Mouse (Mus musculus): ENCODE data around the gene Zfp72.
A peak's percentile ranks its signal among the peaks of the same experiment; 100 is the strongest.

Gene Zfp72

DNA sequence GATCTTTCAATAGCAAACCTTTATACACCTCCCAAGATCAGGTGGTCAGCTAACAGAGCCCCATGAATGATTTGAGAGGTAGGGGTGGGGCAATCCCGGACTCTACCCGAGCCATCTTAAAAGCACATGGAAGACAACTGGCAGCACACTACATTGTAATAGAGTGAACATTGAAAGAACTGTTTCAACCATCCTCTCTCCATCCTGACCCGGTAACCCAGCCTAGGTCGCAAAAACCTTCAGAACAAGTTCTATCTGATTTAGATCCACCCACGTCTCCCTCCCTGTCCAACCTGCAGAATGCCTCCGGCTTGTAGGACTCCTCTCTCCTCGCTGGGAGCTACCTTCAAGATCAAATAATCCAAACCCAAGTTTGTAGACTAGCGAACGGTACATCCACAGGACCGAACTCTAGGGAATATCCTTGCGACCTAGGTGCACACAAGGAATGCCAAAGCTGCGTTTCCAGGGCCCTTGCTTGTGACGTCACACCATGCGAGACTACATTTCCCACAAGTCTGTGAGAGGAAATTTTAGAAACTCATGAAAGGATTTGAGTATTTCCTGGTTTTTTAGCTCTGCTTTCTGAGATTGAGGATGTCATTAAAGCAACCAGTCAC is at the start of gene Zfp72:
Gene Zfp72, minus strand, starts transcription at position 466 of the 620 bp plus-strand sequence.
- DNase-seq (ENCODE audit: extremely low read depth, insufficient read length, low spot score): peak; percentile 64

DNA sequence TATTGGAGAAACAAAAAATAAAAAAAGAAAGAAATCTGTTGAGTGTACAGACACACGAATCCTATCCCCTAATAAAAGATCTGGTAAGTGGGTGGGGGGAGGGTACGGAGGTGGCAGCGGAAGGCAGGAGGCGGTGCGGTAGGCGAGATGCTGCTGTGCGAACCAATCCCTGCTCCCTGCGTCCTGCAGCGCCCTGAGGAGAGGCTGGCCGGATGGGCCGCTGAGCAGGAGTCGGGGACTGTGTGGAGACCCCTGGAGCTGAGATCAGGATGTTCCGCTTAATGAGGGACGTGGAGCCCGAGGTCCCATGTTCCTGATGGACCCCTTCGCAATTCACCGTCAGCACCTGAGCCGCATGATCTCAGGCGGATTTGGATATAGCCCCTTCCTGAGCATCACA is 49.3 kb upstream of the Zfp72 start:
- DNase-seq (ENCODE audit: extremely low read depth, insufficient read length, low spot score): peak; percentile 2

DNA sequence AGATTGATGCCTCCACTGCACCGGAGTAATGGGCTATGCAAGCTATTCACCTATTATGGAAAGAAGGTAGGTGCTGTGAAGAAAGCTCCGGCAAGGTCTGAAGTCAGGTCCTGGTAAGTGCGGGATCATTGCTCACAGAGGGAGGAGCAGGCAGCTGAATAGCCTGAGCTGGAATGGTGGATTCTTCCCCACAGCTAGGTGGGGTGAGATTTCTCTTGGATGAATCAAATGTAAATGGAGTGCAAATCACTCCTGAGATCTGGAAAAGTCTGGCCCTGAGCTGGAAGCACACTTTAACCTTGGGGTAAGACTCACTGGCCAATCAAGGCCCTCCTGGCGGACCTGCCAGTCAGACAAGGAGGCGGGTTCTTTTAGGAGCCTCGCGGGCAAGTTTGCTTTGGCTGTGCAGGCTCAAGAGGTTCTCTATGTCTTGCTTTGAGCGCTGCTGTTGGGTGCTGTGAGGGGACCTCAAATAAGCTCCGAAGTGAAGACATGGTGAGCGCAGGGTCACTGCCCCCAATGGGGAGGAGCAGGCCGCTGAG is 8.7 kb upstream of the Zfp72 start, which contains the start of gene Ftl1-ps1:
Gene Ftl1-ps1, plus strand, starts transcription at position 397 of the 542 bp plus-strand sequence.
- DNase-seq (ENCODE audit: extremely low read depth, insufficient read length, low spot score): peak; percentile 26

DNA sequence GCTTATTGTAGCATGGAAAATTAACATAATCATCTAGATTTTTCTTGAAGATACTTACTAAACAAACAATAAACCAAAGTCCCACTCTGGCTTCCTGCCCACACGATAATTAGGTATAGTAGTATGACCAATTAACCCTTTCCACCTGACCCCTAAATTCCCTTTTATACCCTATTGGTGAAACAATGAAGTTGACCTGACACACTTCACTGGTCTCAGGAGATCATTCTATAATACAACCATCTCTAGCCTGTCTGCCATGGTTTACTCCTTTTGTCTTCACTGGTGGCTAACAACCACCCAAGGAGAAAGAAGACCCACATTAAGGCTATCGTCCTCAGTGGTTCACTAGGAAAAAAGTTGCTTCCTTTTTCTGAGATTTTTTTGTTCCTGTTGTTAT is 520 bp upstream of the Zfp72 start:
- no peak for DNase-seq (ENCODE audit: extremely low read depth, insufficient read length, low spot score)

DNA sequence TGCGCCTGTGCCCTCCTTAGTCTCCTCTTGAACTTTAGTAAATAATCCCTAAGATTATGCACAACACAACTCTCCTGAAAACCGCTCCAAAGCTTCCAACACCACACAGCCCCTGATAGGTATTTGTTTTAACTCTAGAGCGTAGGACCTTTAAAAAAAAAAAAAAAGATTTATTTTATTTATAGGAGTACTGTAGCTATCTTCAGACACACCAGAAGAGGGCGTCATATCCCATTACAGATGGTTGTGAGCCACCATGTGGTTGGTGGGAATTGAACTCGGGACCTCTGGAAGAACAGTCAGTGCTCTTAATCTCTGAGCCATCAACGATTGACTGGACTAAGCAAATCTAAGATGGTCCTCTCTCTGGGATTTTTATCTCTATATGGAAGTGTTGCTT is 906 bp downstream of the Zfp72 start:
- no peak for DNase-seq (ENCODE audit: extremely low read depth, insufficient read length, low spot score)

DNA sequence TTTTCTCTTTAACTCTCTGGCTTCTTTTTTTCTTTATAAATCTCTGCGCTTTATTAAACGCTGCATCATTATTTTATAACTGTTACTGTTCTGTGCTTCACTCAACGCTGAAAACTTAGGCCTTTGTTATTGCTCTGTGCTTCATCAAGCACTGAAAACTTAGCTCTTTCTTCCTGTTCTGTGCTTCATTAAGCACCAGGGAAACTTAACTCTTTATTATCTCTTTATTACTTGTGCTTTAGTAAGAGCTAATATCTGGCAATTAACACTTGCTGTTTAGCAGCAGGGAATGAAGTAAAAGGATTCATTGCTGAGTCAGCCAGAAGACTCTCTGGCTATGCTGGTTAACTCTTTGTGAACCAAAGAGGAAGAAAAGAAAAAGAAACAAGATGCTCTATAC is 8.3 kb downstream of the Zfp72 start:
- no peak for DNase-seq (ENCODE audit: extremely low read depth, insufficient read length, low spot score)

DNA sequence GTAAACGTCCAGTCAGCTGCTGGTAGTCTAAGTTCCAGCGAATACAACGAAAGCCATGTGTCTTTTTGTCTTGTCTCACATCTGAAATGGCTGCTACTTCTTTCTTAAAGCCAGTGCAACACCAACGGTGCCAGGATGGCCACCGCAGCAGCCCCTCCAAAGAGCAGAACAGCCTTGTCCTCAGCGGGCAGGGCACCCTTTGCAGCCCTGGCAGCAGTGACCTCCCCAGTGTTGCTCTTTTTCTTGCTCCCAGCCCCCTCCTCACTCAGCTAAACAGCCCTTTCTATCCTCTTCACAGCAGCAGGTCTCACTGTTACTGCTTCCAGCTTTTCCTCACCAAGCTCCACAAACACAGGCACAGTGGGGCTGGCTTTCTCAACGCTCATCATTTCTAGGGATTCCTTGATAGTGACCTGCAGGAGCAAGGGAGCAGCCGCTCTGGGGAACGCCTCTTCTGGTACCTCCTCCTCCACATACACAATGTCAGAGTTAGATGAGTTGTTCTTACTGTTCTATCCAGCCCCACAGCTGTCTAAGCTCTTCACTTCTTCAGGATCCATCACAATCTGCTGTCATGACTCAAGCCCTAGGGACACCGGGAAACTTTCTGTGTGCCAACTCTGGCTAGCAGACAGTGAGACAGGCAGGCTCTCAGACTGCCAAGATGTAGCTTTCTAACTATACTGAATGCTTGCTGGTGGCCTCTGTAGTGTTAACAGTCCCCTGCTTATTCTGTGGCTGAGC is 8.9 kb downstream of the Zfp72 start:
- no peak for DNase-seq (ENCODE audit: extremely low read depth, insufficient read length, low spot score)

DNA sequence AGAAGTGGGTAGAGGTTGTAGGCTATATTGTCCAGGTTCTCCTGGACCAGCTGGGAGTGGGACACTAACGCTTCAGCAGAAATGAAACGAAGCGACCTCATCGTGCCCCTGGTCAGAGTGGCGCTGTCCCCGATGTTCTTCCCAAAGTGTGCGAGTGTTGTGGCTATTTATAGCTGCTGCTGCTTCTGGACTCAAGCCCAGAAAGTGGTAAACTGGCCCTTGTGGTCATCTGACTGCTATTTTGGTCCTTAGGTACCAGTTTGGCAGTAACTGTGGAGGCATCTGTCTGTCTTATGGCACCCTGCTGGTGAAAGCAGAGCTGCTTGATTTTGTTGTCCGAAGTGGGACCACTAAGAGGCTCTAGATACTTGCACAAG is 26.8 kb downstream of the Zfp72 start, which contains the start of gene Lrrc14b:
Gene Lrrc14b, minus strand, starts transcription at position 147 of the 377 bp plus-strand sequence.
- DNase-seq (ENCODE audit: extremely low read depth, insufficient read length, low spot score): no peak

DNA sequence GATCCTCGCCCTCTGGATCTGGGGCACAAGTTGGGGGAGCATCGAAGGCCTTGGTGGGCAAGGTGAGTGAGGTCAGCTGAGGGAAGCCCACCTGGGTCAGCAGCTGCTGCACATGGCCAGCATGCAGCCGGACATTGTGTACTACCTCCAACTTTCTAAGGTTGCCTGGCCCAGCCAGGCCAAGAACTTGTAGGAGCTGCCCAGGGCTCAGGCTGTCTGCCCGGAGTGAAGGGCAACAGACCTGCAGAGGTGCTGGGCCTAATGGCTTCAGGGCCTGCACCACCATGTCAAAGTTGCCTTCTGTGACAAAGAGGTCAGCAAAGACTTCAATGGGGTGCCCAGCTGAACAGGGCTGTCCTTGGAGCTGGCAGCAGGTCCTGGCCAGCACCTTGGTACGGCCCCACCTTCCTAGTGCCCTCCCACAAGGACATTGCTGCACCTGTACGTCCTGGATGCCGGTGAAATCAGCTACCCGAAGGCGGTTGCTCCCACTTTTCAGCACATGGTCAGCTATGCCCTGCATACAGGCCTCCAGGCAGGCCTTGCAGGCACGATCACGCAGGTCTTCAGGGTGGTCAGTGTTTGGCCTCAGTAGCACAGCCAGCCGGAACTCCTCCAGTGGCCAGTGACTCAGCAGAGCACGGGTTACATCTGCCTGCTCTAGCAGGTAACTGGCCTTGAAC is 27.3 kb downstream of the Zfp72 start:
- peak; percentile 78 for DNase-seq (ENCODE audit: extremely low read depth, insufficient read length, low spot score)

DNA sequence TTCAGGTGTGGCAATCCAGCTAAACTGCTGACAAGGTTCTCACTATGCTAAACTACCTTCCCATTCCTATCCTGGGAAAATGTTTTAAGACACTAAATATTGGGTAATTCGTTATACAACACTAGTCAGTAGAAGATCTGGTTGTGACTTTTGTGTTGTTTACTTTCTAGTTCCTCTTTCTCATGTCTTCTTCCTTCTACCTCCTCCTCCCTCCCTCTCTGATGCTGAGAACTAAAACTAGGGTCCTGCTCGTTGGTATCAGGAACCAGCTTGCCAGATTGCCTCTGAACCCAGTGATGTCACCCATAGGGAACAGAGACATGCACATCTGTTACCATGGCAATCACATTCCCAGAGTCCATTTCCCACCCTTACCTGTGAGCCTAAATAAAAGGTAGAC is 28.4 kb downstream of the Zfp72 start:
- no peak for DNase-seq (ENCODE audit: extremely low read depth, insufficient read length, low spot score)

DNA sequence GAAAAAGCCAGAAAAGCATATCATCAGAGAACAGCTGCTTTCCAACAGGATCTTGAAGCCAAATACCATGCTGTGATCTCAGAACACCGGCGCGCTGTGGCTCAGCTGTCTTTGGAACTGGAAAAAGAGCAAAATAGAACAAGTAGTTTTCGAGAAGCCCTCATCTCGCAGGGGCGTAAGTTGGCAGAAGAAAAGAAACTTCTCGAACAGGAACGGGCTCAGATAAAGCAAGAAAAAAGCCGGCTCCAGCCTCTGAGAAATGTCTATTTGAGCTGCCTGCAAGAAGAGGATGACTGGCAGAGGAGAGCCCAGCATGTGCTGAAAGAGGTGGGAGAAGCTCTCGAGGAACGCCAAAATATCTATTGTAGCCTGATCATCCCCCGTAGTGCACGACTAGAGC is 34.1 kb downstream of the Zfp72 start:
- no peak for DNase-seq (ENCODE audit: extremely low read depth, insufficient read length, low spot score)

DNA sequence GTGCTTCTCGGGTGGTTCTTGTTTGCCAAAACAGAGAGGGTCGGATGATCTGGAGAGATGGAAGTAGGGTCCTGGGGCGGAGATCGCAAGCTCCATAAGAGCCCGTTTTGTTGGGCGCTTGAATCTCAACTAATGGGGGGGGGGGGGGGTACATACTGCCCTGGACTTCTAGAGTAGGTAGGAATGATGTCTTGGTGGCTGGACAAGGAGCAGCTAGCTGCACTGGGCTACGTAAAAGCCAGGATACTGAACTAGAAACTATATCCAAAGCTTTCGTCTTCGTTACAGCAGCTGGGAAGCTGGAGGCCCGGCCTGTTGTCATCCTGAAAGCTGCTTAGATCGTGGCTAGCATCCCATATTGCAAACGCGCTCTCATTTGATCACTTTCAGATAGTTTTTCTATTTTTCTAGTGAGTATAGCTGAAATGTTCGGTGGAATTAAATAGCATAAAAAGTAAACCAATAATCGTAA is 40.2 kb downstream of the Zfp72 start:
- no peak for DNase-seq (ENCODE audit: extremely low read depth, insufficient read length, low spot score)

DNA sequence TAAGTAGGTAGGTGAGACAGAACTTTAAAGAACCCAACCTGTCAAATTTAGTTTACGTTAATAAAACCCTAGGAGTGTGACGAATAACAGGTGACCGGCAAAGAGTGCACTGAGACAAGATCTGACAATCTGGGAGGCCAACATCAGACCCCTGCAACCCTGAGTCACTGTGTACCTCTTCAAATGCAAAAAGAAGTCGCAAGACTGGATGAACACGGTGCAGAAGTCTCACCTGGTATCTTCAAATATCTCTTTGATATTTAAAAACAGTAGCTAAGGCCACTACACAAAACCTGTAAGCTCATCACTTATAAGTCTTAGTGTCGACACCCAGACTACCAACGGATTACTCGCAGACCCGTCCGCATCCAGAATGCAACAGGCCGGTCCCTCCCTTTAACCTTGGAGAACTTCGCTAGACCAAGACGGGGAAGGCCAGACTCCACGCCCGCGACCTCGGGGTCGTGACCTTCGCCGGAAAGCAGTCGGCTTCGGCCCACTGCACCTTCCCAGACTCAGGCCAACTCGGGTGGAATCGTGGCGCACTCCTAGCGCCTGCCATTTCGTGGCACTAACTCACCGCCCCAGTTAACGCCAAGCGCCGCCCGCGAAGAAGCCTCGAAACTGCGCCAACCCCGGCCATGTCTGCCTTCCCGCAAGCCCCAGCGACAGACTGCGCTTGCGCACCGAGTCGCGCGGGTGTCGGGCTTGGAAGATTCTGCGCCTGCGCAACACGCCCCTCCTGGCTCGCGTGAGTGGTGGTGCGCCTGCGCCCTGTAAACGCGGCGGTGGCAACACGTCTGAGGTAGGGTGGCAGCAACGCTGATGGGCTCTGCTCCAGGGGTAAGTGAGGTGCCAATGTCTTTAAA is 40.8 kb downstream of the Zfp72 start, which contains the start of the genes Sdha and Ccdc127:
Gene Sdha, minus strand, starts transcription at position 715 of the 869 bp plus-strand sequence.
Gene Ccdc127, plus strand, starts transcription at position 744 of the 869 bp plus-strand sequence.
- peak; percentile 98 for DNase-seq (ENCODE audit: extremely low read depth, insufficient read length, low spot score)

DNA sequence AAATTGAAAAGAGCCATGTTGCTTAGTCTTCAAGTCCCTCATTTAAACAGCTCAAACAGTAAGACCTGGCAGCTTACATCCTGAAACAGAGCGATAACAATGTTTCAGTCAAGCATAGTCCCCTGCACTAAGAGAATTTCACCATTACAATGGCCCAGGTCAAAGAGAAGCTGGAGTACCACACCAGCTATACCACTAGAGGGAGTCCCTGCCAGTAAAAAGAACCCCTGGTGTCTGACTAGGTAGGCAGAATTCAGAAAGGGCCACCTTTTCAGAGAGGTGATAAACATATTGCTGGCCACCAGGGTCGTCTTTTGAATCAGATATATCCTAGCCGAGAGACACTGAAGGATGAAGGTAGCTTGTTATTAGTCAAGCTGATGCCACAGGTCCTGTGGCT is 49.6 kb downstream of the Zfp72 start:
- DNase-seq (ENCODE audit: extremely low read depth, insufficient read length, low spot score): no peak

DNA sequence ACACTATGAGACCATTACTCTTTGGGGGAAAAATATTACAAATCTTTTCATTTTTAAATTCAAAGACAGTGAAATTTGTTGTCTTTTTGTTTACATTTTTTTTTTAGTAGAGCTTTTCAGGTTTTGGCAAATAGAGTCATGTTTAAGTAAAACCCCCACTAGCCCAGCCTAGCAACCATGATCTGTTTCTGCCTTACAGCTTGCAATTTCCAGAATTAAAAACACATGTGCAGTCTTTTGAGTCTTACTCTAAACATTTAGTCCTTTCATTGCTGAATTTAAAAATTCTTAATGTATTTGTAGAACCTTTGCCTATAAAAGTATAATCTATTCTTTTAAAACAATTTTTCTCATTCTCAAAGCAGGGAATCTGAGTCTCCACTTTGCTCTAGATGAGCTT is 61.3 kb downstream of the Zfp72 start:
- no peak for DNase-seq (ENCODE audit: extremely low read depth, insufficient read length, low spot score)
